Mouse (Mus musculus): ENCODE results near the gene Opcml. TPM values are rescaled to one million over a fixed set of nuclear protein-coding genes. Genes with fewer than 3 reads are reported as not detected.

Gene Opcml
- polyA plus RNA-seq, 1 experiment from 2014 or later: 6.1 TPM

- no peak for ATAC-seq (replicated peaks; ENCODE audit: extremely low read depth, insufficient read depth, low FRiP score)
- Histone ChIP-seq H3K36me3 (ENCODE audit: control insufficient read depth, insufficient read depth) (no peaks in the 10 kb centered on the region), H3K9ac (ENCODE audit: low read length) (no peak overlapping the region), H3K27me3 (ENCODE audit: control insufficient read depth, insufficient read depth, low read length) (no peaks in the 10 kb centered on the region), H3K27ac (ENCODE audit: low read length) (no peak overlapping the region), H3K4me3 (ENCODE audit: low read length) (no peak overlapping the region), H3K4me2 (ENCODE audit: low read depth, low read length) (no peak overlapping the region), H3K4me1 (ENCODE audit: control insufficient read depth, insufficient read depth, low read length) (no peaks in the 10 kb centered on the region), H3K9me3 (replicated peaks; ENCODE audit: control insufficient read depth, low read length) (no peaks in the 10 kb centered on the region)
- WGBS: 67% methylated on average over 7 of the region's 7 CpGs
Measured at GRCm38 (mm10) chr9:28012664-28013063, 222.1 kb downstream of the Opcml start.

DNA sequence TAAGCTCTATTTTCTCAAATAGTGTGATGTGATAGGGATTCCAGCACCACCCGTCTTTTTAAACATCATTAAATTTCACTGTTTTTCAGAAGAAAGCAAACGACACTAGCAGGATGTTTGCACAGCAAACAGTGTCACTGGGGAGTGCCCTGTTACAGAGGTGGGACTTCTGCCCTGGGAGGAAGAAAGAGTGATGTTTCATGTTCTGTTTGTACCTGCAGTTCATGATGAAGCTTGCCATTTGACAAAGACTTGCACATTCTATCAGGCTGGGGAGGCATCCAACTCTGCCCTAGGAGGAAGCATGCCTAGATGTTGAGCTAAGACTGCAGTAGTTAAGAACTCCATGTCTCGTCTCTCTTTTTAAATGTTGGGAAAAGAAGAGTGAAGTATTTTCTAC is 222.6 kb downstream of the Opcml start:
- H3K27me3 ChIP-seq (ENCODE audit: control insufficient read depth, insufficient read depth, low read length): no peaks in the 10 kb centered on the region

GRCm38 (mm10) chr9:28028156-28028555 is 237.6 kb downstream of the Opcml start:
- ATAC-seq (replicated peaks; ENCODE audit: extremely low read depth, insufficient read depth, low FRiP score): no peak
- Histone ChIP-seq H3K27ac (ENCODE audit: low read length) (no peak overlapping the region), H3K4me1 (ENCODE audit: control insufficient read depth, insufficient read depth, low read length) (no peaks in the 10 kb centered on the region), H3K9ac (ENCODE audit: low read length) (no peak overlapping the region), H3K4me2 (ENCODE audit: low read depth, low read length) (no peak overlapping the region), H3K4me3 (ENCODE audit: low read length) (no peak overlapping the region), H3K36me3 (ENCODE audit: control insufficient read depth, insufficient read depth) (no peaks in the 10 kb centered on the region), H3K27me3 (ENCODE audit: control insufficient read depth, insufficient read depth, low read length) (no peaks in the 10 kb centered on the region), H3K9me3 (replicated peaks; ENCODE audit: control insufficient read depth, low read length) (no peaks in the 10 kb centered on the region)
- WGBS: 35% methylated on average over 5 of the region's 5 CpGs

More for the DNA sequence above, 222.6 kb downstream of the Opcml start:
- WGBS: 53% methylated on average over 3 of the region's 3 CpGs
- no peaks in the 10 kb centered on the region for H3K36me3 ChIP-seq (ENCODE audit: control insufficient read depth, insufficient read depth)
- H3K4me1 ChIP-seq (ENCODE audit: control insufficient read depth, insufficient read depth, low read length): no peaks in the 10 kb centered on the region
- ATAC-seq (replicated peaks; ENCODE audit: extremely low read depth, insufficient read depth, low FRiP score): no peak
- no peaks in the 10 kb centered on the region for H3K9me3 ChIP-seq (replicated peaks; ENCODE audit: control insufficient read depth, low read length)
- H3K4me3 ChIP-seq (ENCODE audit: low read length): no peak overlapping the region
- no peak overlapping the region for H3K4me2 ChIP-seq (ENCODE audit: low read depth, low read length)
- no peak overlapping the region for H3K27ac ChIP-seq (ENCODE audit: low read length)
- H3K9ac ChIP-seq (ENCODE audit: low read length): no peak overlapping the region

DNA sequence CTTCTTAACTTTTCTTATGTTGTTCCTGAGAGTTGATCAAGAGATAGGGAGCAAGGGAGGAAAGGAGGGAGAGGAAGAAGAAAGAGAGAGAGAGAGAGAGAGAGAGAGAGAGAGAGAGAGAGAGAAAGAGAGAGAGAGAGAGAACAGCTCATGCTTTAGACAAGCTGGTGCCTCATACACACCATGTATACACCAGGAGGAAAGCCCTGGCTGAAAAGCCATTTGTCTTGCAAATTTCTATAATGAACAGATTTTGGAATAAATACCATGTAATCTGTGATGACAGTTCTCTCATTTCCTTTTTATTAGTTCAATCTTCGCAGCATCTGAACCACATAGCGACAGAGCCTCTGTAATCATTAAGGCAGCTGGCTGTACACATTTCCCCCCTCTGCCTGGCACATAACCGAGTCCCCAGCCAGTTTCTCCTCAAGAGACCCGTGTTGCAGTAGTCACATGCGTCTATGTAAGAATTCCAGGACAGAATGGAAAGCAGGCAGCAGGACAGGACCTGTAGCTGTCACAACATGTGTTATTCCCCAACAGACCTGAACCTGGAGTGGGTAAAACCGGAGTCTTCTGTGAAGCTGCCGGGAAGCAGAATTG is 238.3 kb downstream of the Opcml start:
- no peak overlapping the region for H3K9ac ChIP-seq (ENCODE audit: low read length)
- no peak overlapping the region for H3K27ac ChIP-seq (ENCODE audit: low read length)
- H3K4me2 ChIP-seq (ENCODE audit: low read depth, low read length): no peak overlapping the region
- no peak overlapping the region for H3K4me3 ChIP-seq (ENCODE audit: low read length)
- H3K36me3 ChIP-seq (ENCODE audit: control insufficient read depth, insufficient read depth): no peaks in the 10 kb centered on the region
- no peaks in the 10 kb centered on the region for H3K4me1 ChIP-seq (ENCODE audit: control insufficient read depth, insufficient read depth, low read length)
- 54% methylated on average over 7 of the region's 7 CpGs for WGBS
- ATAC-seq (replicated peaks; ENCODE audit: extremely low read depth, insufficient read depth, low FRiP score): no peak
- H3K9me3 ChIP-seq (replicated peaks; ENCODE audit: control insufficient read depth, low read length): no peaks in the 10 kb centered on the region
- no peaks in the 10 kb centered on the region for H3K27me3 ChIP-seq (ENCODE audit: control insufficient read depth, insufficient read depth, low read length)

GRCm38 (mm10) chr9:28049157-28049556 is 258.6 kb downstream of the Opcml start:
- no peak overlapping the region for H3K4me3 ChIP-seq (ENCODE audit: low read length)
- H3K4me1 ChIP-seq (ENCODE audit: control insufficient read depth, insufficient read depth, low read length): no peaks in the 10 kb centered on the region
- no peak overlapping the region for H3K27ac ChIP-seq (ENCODE audit: low read length)
- no peaks in the 10 kb centered on the region for H3K9me3 ChIP-seq (replicated peaks; ENCODE audit: control insufficient read depth, low read length)
- no peak for ATAC-seq (replicated peaks; ENCODE audit: extremely low read depth, insufficient read depth, low FRiP score)
- H3K4me2 ChIP-seq (ENCODE audit: low read depth, low read length): no peak overlapping the region
- no peak overlapping the region for H3K9ac ChIP-seq (ENCODE audit: low read length)
- 89% methylated on average over 2 of the region's 2 CpGs for WGBS
- no peaks in the 10 kb centered on the region for H3K36me3 ChIP-seq (ENCODE audit: control insufficient read depth, insufficient read depth)
- no peaks in the 10 kb centered on the region for H3K27me3 ChIP-seq (ENCODE audit: control insufficient read depth, insufficient read depth, low read length)

GRCm38 (mm10) chr9:28057171-28057845 is 266.7 kb downstream of the Opcml start:
- 61% methylated on average over 2 of the region's 2 CpGs for WGBS
- Histone ChIP-seq H3K9me3 (replicated peaks; ENCODE audit: control insufficient read depth, low read length) (no peaks in the 10 kb centered on the region), H3K4me3 (ENCODE audit: low read length) (no peak overlapping the region), H3K36me3 (ENCODE audit: control insufficient read depth, insufficient read depth) (no peaks in the 10 kb centered on the region), H3K4me1 (ENCODE audit: control insufficient read depth, insufficient read depth, low read length) (no peaks in the 10 kb centered on the region), H3K27ac (ENCODE audit: low read length) (no peak overlapping the region), H3K4me2 (ENCODE audit: low read depth, low read length) (no peak overlapping the region), H3K9ac (ENCODE audit: low read length) (no peak overlapping the region), H3K27me3 (ENCODE audit: control insufficient read depth, insufficient read depth, low read length) (no peaks in the 10 kb centered on the region)
- ATAC-seq (replicated peaks; ENCODE audit: extremely low read depth, insufficient read depth, low FRiP score): no peak

GRCm38 (mm10) chr9:28065126-28065525 is 274.6 kb downstream of the Opcml start:
- no peak for ATAC-seq (replicated peaks; ENCODE audit: extremely low read depth, insufficient read depth, low FRiP score)
- Histone ChIP-seq H3K27me3 (ENCODE audit: control insufficient read depth, insufficient read depth, low read length) (no peaks in the 10 kb centered on the region), H3K4me3 (ENCODE audit: low read length) (no peak overlapping the region), H3K9me3 (replicated peaks; ENCODE audit: control insufficient read depth, low read length) (no peaks in the 10 kb centered on the region), H3K9ac (ENCODE audit: low read length) (no peak overlapping the region), H3K4me1 (ENCODE audit: control insufficient read depth, insufficient read depth, low read length) (no peaks in the 10 kb centered on the region), H3K4me2 (ENCODE audit: low read depth, low read length) (no peak overlapping the region), H3K27ac (ENCODE audit: low read length) (no peak overlapping the region), H3K36me3 (ENCODE audit: control insufficient read depth, insufficient read depth) (no peaks in the 10 kb centered on the region)

DNA sequence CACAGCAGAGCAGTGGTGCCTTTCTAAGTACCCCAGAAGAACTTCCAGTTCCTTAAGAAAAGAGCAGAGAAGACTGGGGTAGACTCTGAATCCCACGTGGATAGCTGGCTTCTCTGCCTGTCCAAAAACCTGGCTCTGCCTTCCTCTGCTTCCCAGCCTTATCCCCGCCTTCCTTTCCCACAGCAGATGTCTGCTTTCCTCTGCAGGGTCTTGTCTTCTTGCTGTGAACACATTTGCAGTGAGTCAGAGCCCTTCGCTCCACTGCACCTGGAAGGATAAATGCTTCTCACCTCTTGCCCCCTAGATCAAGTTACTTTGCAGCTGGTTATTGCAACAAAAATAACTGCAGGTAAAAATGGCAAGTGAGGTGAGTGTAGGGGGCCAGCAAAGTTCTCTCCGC is 290.1 kb downstream of the Opcml start:
- Histone ChIP-seq H3K4me3 (ENCODE audit: low read length) (no peak overlapping the region), H3K27me3 (ENCODE audit: control insufficient read depth, insufficient read depth, low read length) (no peaks in the 10 kb centered on the region), H3K4me1 (ENCODE audit: control insufficient read depth, insufficient read depth, low read length) (peaks cover 5% of the 10 kb centered on the region; the same call in 1 of the 2 replicates), H3K4me2 (ENCODE audit: low read depth, low read length) (no peak overlapping the region), H3K36me3 (ENCODE audit: control insufficient read depth, insufficient read depth) (no peaks in the 10 kb centered on the region), H3K27ac (ENCODE audit: low read length) (no peak overlapping the region), H3K9me3 (replicated peaks; ENCODE audit: control insufficient read depth, low read length) (no peaks in the 10 kb centered on the region), H3K9ac (ENCODE audit: low read length) (no peak overlapping the region)
- 60% methylated on average over 4 of the region's 4 CpGs for WGBS
- no peak; the same call in 1 of the 2 replicates for ATAC-seq (replicated peaks; ENCODE audit: extremely low read depth, insufficient read depth, low FRiP score)

DNA sequence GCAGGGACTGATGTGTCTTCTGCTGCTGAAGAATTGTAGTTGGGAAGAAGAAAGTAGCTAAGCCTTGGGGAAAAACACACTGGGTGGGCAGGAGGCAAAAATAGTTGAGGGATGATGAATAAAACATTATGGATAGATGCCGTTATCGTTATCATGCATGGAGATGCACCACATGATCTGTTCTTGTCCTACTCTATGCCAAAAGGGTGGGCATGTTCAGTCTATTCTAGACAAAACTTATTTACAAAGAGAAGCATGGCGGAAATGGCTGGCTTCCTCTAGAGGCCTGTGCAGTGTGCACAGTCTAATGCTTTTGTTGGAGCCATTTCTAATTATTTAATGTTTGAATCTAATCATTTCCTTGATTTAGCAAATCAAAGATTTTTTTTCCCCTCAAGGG is 293.2 kb downstream of the Opcml start:
- H3K9ac ChIP-seq (ENCODE audit: low read length): no peak overlapping the region
- WGBS: 81% methylated on average over 3 of the region's 3 CpGs
- no peaks in the 10 kb centered on the region for H3K9me3 ChIP-seq (replicated peaks; ENCODE audit: control insufficient read depth, low read length)
- H3K4me3 ChIP-seq (ENCODE audit: low read length): no peak overlapping the region
- no peaks in the 10 kb centered on the region for H3K27me3 ChIP-seq (ENCODE audit: control insufficient read depth, insufficient read depth, low read length)
- H3K4me1 ChIP-seq (ENCODE audit: control insufficient read depth, insufficient read depth, low read length): peaks cover 5% of the 10 kb centered on the region; the same call in 1 of the 2 replicates
- no peak overlapping the region for H3K27ac ChIP-seq (ENCODE audit: low read length)
- ATAC-seq (replicated peaks; ENCODE audit: extremely low read depth, insufficient read depth, low FRiP score): no peak
- H3K36me3 ChIP-seq (ENCODE audit: control insufficient read depth, insufficient read depth): no peaks in the 10 kb centered on the region
- H3K4me2 ChIP-seq (ENCODE audit: low read depth, low read length): no peak overlapping the region

All from heart, embryonic 16.5 days (tissue).